Mouse (Mus musculus) lung, embryonic 15.5 days (tissue): ENCODE measurements around the gene Gm49321. TPM values are rescaled to one million over a fixed set of nuclear protein-coding genes. Genes with fewer than 3 reads are reported as not detected.
A peak's percentile ranks its signal among the peaks of the same experiment; 100 is the strongest.

Experiments
- ATAC-seq: fragments of 200-750 bp; cut with Nextera tagmentation; 2 replicates; pipeline ENCODE4 v1.8.0; 2017; ENCODE audit warnings: moderate number of reproducible peaks, borderline replicate concordance; ENCODE audit not compliant: low FRiP score, low TSS enrichment; ENCODE audit errors: extremely low read depth
- H3K27ac ChIP-seq: fragments of 300-500 bp; sonication (generic); 2 replicates; pipeline ENCODE4 v1.5.1; 2015; ENCODE audit warnings: moderate library complexity, mild to moderate bottlenecking, inconsistent platforms
- H3K27me3 ChIP-seq: fragments of 300-500 bp; sonication (generic); 2 replicates; pipeline ENCODE4 v1.6.1; 2015; ENCODE audit warnings: inconsistent platforms
- H3K36me3 ChIP-seq: fragments of 300-500 bp; sonication (generic); 2 replicates; pipeline ENCODE4 v1.6.1; 2015; ENCODE audit warnings: inconsistent platforms
- H3K4me1 ChIP-seq: fragments of 300-500 bp; sonication (generic); 2 replicates; pipeline ENCODE4 v1.6.1; 2015; ENCODE audit warnings: inconsistent platforms
- H3K4me2 ChIP-seq: fragments of 300-500 bp; sonication (generic); 2 replicates; pipeline ENCODE4 v1.6.1; 2015; ENCODE audit warnings: inconsistent platforms, mild to moderate bottlenecking, moderate library complexity
- H3K4me3 ChIP-seq: fragments of 300-500 bp; sonication (generic); 2 replicates; pipeline ENCODE4 v1.5.1; 2015; ENCODE audit warnings: mild to moderate bottlenecking, inconsistent platforms
- H3K9ac ChIP-seq: fragments of 300-500 bp; sonication (generic); 2 replicates; pipeline ENCODE4 v1.6.1; 2015; ENCODE audit warnings: inconsistent platforms
- H3K9me3 ChIP-seq: fragments of 300-500 bp; sonication (generic); 2 replicates; pipeline ENCODE4 v1.6.1; 2016; ENCODE audit warnings: inconsistent platforms
- WGBS: fragments of 180-500 bp; shearing (Covaris S2); methylation state at CpG from one replicate; pipeline ENCODE4 v1.1.7; 2015; 5-methylcytosine and 5-hydroxymethylcytosine counted together
- polyA plus RNA-seq: library from polyadenylated mRNA; unstranded; fragments of >200 nt; fragmentation: Nextera tagmentation; extraction: Ambion mirVana; gene quantifications from 2 replicates; pipeline ENCODE4 v1.2.1, GENCODE M21; 2015

The Gm49321 gene
- polyA plus RNA-seq, 1 experiment from 2014 or later: 11.7 TPM

DNA sequence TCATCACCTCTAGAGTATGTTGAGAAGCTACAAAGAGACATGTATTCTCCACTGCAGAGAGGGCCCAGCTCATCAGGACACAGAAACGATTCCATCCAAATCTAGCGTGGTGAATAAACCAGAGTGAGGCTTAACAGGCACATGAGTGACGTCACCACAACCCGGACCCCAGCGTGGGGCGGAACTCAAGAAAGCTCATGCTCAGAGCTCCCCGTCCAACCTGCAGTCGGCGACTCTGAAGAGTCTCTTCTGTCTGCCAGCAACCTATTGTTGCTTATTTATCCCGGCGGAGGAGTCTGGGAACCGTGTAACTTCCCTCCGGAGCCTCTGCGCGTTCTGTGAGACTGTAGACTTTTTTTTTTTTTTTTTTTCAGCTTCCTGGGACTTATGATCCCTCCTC lies 15.4 kb downstream of the Gm49321 start:
- Histone ChIP-seq H3K36me3 (peaks cover 5% of the 10 kb centered on the region), H3K9ac (no peak overlapping the region), H3K27ac (no peak overlapping the region), H3K4me1 (peaks cover 13% of the 10 kb centered on the region), H3K27me3 (no peaks in the 10 kb centered on the region; the same call in 1 of the 2 replicates), H3K4me3 (peak overlapping the region; percentile 37), H3K9me3 (no peaks in the 10 kb centered on the region), H3K4me2 (peak overlapping the region; percentile 61)
- peak; percentile 19; the same call in 1 of the 2 replicates for ATAC-seq
- WGBS: 5% methylated on average over 15 of the region's 15 CpGs

DNA sequence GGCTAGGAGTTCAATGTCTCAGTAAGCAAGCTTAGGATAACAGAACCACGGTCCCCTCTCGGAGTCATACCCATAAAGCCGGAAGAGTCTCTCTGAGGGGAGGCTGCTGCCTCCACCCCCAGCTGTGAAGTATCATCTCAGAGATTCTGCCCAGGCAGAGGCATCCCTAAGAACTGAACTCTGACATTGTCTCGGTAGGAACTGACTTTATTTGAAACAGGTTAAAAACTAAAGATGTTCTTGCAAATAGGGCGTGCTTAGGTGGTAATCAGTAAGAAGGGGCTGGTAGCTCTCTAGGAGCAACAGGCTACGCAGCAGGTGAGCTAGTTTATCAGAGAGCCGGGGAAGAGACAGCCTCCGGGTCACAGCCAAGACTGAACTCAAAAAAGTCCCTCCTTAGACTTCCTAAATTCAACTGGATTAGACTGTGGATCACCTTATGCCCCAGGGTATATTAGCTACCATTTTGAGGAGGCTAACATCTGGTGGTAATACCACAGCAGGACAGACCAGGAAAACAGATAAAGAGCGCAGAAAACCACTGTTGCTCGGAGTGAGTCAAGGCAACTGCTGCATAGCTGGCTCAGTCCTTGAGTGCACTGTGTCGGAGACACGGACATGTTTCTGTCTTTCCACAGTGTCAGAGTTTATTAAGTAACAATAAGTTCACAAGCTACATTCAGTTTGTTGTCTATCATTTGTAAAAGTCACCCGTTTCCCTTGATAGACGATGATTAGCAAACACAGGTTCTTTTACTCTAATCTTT lies 16.1 kb downstream of the Gm49321 start:
- Histone ChIP-seq H3K36me3 (peaks cover 4% of the 10 kb centered on the region; the same call in 1 of the 2 replicates), H3K4me2 (peak overlapping the region; percentile 61), H3K4me1 (peaks cover 13% of the 10 kb centered on the region), H3K4me3 (peak overlapping the region; percentile 37), H3K9me3 (no peaks in the 10 kb centered on the region), H3K9ac (0 out of 2 replicates have a peak overlapping the region, but pooled peaks have one; percentile 5), H3K27ac (no peak overlapping the region), H3K27me3 (no peaks in the 10 kb centered on the region; the same call in 1 of the 2 replicates)
- ATAC-seq: no peak
- WGBS: 37% methylated on average over 14 of the region's 14 CpGs

DNA sequence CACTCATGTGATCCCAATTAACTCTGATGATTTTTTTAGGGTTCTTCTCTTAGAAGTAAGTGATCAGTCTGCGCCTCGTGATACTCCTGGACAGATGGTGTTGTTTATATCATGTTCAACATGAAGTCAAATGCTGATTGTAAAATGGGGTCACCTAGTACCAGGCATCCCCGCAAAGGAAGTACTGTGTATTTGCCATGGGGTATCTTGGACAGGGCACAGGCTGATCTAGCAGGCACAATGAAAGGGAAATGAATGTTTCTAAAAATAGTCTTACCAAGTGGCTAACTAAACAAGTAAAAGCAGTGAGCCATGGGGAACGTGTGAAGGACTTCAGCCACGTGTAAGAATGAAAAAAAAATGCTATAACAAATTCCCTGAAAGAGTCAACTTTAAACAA lies 17.3 kb downstream of the Gm49321 start:
- Histone ChIP-seq H3K27me3 (no peaks in the 10 kb centered on the region; the same call in 1 of the 2 replicates), H3K36me3 (no peaks in the 10 kb centered on the region), H3K4me2 (no peak overlapping the region), H3K9ac (no peak overlapping the region), H3K4me3 (no peak overlapping the region), H3K4me1 (peaks cover 7% of the 10 kb centered on the region), H3K27ac (no peak overlapping the region), H3K9me3 (no peaks in the 10 kb centered on the region)
- 39% methylated on average over 5 of the region's 5 CpGs for WGBS
- no peak for ATAC-seq

DNA sequence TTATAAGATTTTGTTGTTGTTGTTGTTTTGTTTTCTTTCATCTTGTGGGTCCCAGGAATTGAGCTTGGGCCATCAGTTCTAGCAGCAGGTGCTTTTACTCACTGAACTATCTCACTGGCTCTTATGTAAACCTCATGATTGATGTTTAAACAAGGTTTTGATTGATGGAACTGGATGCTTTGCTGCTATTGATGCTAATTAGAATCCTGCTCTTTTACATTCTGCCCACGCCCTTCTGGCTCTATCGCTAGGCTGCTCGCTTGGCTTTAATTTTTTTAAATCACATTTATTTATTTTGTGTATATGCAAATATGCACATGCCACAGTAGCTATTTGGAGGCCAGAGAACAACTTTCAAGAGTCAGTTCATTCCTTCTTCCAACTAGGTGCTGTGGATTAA lies 20.2 kb downstream of the Gm49321 start:
- 45% methylated on average over 3 of the region's 3 CpGs for WGBS
- H3K4me2 ChIP-seq: no peak overlapping the region
- 0 out of 2 replicates have a peak, but pooled peaks cover 6% of the 10 kb centered on the region for H3K4me1 ChIP-seq

DNA sequence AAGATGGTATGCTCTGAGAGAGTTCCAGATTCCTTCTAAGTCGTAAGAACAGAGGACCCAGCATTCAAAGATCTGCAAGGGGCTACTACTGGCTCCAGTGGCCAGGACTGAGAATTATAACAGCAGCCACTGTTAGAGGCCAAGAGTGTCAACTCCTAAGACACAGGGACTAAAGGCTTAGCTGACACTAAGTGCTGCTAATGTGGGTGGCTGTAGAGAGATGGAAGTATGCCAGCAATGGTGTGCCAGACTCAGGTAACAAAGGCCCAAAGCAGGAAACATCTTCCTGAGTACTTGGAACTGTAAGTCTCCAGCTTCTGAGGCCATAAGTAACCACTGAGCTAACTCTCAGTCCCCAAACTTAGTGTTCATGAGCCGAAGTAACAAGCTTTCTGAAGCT lies 21.4 kb downstream of the Gm49321 start:
- WGBS: 85% methylated on average over 2 of the region's 2 CpGs
- Histone ChIP-seq H3K4me1 (0 out of 2 replicates have a peak, but pooled peaks cover under 1% of the 10 kb centered on the region), H3K27ac (no peak overlapping the region)

More for the DNA sequence above, 20.2 kb downstream of the Gm49321 start:
- Histone ChIP-seq H3K27ac (no peak overlapping the region), H3K36me3 (no peaks in the 10 kb centered on the region), H3K9me3 (no peaks in the 10 kb centered on the region), H3K4me3 (no peak overlapping the region), H3K27me3 (no peaks in the 10 kb centered on the region), H3K9ac (no peak overlapping the region)
- no peak for ATAC-seq

DNA sequence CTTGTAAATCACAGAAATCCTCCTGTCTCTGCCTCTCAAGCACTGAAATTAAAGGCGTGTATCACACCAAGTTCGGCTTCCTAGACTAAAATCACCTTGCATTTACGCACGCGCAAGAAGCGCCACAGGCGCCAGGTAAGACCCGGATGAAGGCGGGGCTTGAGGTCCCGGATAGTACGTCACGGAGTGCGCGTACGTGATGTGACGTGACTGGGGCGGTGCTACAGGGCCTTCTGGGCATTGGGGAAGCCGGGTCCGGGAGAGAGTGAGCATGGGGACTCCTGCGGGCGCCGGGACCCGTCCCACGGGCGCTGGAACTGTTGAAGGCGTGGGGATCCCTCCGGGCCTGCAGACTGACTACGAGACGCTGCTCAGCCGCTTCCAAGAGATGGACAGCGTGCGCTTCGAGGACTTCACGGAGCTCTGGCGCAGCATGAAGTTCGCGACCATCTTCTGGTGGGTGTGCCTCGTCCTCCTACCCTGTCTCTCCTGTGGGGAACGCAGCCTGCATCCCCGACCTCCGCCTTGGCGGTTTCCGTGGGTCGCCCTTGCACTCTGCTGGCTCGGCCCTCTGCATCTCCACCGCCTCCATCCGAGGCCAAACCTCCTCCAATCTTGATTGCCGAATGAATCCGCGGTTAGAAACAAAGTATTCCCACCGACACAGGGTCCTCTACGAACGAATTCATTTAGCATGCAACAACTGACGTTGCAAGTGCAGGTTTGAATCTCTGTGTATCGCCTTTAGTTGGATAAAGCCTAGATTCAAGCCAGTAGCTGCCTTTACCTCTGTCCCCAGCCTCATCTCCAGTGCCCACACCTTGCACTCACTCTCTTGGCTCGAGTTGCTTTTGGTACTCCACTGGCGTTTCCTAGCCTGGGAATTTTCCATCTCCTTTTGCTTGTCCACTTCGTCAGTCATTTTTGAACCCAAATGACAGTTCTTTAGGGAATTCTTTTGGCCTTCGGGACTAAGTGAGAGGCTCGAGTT lies 27.1 kb downstream of the Gm49321 start, which contains the start of gene Snapc1:
Gene Snapc1, plus strand, starts transcription at position 191 of the 991 bp plus-strand sequence.
- H3K4me1 ChIP-seq: peaks cover 7% of the 10 kb centered on the region
- peak within 1 kb of the TSS; percentile 78 for H3K4me2 ChIP-seq
- ATAC-seq: peak; percentile 100
- H3K36me3 ChIP-seq: peaks cover 19% of the 10 kb centered on the region
- peak within 1 kb of the TSS; percentile 79 for H3K4me3 ChIP-seq
- H3K27ac ChIP-seq: peak within 1 kb of the TSS; percentile 58
- H3K9me3 ChIP-seq: no peaks in the 10 kb centered on the region
- H3K9ac ChIP-seq: peak within 1 kb of the TSS; percentile 80
- under 1% methylated on average over 60 of the region's 60 CpGs for WGBS
- no peaks in the 10 kb centered on the region for H3K27me3 ChIP-seq

More for the DNA sequence above, 21.4 kb downstream of the Gm49321 start:
- no peak overlapping the region for H3K4me3 ChIP-seq
- no peak overlapping the region for H3K4me2 ChIP-seq
- no peak overlapping the region for H3K9ac ChIP-seq
- ATAC-seq: no peak
- no peaks in the 10 kb centered on the region for H3K27me3 ChIP-seq
- no peaks in the 10 kb centered on the region for H3K36me3 ChIP-seq
- H3K9me3 ChIP-seq: no peaks in the 10 kb centered on the region

DNA sequence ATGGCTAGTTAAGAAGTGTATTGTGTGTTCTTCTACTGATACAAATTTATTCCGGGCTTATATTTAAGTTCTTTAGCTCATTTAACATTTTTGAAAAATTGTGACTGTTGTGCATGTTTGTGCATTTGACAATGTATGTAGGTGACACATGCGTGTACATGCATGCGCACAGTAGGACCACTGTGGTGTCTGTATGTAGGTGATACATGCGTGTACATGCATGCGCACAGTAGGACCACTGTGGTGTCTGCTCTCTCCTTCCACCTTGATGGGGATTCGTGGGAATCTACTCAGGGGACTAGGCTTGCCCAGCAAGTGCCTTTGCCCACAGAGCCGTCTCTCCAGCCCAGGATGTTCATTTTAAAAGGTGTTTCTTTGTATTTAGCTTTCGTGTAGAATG lies 31.7 kb downstream of the Gm49321 start:
- no peaks in the 10 kb centered on the region for H3K27me3 ChIP-seq
- H3K4me3 ChIP-seq: no peak overlapping the region
- no peak overlapping the region for H3K4me2 ChIP-seq
- H3K9ac ChIP-seq: no peak overlapping the region
- no peak for ATAC-seq
- H3K27ac ChIP-seq: no peak overlapping the region
- 95% methylated on average over 8 of the region's 8 CpGs for WGBS
- H3K4me1 ChIP-seq: peaks cover 7% of the 10 kb centered on the region
- H3K9me3 ChIP-seq: 0 out of 2 replicates have a peak, but pooled peaks cover 3% of the 10 kb centered on the region
- H3K36me3 ChIP-seq: peaks cover 57% of the 10 kb centered on the region

DNA sequence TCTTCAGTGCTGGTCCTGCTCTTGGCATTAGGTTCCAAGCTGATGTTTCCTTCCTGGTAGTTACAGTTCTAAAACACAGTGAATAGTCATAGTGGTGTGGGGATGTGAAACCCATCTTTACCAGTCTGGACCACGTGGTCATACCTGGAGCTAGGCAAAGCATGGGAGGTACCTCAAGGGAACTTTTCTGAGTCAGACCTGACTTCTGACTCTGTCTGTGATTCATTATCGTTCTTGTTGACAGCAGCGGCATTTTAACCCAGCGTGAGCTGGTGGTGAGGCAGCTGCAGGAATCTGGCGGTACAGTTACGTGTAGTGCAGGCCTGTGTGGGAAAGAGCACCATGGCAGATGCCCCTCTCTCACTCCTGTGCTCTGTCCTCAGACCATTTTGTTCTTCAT lies 37.1 kb downstream of the Gm49321 start:
- H3K9ac ChIP-seq: no peak overlapping the region
- no peak overlapping the region for H3K4me2 ChIP-seq
- H3K27me3 ChIP-seq: no peaks in the 10 kb centered on the region
- H3K27ac ChIP-seq: no peak overlapping the region
- ATAC-seq: no peak
- H3K36me3 ChIP-seq: peaks cover 83% of the 10 kb centered on the region
- no peaks in the 10 kb centered on the region for H3K4me1 ChIP-seq
- 0 out of 2 replicates have a peak, but pooled peaks cover 3% of the 10 kb centered on the region for H3K9me3 ChIP-seq
- WGBS: 88% methylated on average over 6 of the region's 6 CpGs
- H3K4me3 ChIP-seq: no peak overlapping the region

DNA sequence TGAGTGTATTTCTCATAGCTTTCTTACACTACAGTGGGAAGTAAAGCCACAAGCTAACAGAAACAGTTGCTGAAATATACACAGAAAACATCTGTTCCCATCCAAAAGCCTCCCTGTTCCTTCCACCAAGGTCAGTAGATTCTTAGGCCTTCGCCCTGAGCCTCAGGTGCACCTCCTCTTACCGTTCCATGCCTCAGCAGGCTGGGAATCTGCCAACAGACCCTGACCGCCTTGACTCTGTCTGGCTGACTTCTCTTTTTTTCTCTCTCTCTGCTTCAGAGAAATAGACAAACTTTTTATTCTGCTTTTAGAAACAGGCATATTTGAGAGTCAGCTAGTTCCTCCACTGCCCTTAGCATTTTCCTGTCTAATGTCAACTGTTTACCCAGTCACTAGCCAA lies 40.7 kb downstream of the Gm49321 start:
- 79% methylated on average over 3 of the region's 3 CpGs for WGBS
- ATAC-seq: no peak
- Histone ChIP-seq H3K9ac (no peak overlapping the region), H3K36me3 (peaks cover 66% of the 10 kb centered on the region), H3K4me1 (0 out of 2 replicates have a peak, but pooled peaks cover 6% of the 10 kb centered on the region), H3K9me3 (no peaks in the 10 kb centered on the region), H3K27me3 (no peaks in the 10 kb centered on the region), H3K4me2 (no peak overlapping the region), H3K4me3 (no peak overlapping the region), H3K27ac (no peak overlapping the region)

DNA sequence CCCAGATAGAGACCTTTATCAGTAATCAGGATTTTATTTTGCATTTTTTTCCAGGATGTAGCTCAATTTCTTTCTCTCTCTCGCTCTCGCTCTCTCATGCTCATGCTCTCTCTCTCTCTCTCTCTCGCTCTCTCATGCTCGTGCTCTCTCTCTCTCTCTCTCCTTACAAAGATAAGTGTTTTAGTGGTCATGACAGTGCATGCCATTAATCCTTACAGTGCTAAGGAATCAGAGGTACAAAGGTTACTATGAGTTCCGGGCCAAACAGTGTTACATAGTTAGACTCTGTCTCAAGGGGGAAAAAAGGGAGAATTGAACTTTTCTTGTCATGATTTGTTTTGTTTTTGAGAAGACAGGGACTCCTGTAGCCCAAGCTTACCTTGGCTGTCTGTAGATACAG lies 42.2 kb downstream of the Gm49321 start:
- Histone ChIP-seq H3K4me3 (no peak overlapping the region), H3K4me1 (0 out of 2 replicates have a peak, but pooled peaks cover 6% of the 10 kb centered on the region), H3K36me3 (peaks cover 69% of the 10 kb centered on the region), H3K9me3 (no peaks in the 10 kb centered on the region), H3K27me3 (no peaks in the 10 kb centered on the region), H3K9ac (no peak overlapping the region), H3K4me2 (no peak overlapping the region), H3K27ac (no peak overlapping the region)
- no peak for ATAC-seq
- 83% methylated on average over 5 of the region's 5 CpGs for WGBS

DNA sequence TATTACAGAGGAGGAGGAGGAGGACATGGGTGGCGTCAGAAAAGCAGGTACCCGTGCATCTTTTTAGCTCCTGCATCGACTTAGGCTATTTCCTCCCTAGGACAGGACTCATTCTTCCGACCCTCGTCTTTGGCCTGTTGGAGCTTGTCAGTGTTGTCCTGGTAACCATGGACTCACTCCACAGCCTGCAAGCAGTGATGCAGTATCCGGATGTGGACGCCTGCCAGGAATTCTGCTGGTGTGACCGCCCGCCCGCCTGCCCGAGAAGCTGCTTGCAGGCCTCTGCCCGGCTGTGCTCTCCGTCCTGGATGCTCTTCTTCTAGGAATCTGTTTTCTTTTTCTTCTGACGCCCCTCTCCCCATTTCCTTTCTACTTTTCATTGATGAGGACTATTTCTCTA lies 45.1 kb downstream of the Gm49321 start:
- H3K4me1 ChIP-seq: 0 out of 2 replicates have a peak, but pooled peaks cover 6% of the 10 kb centered on the region
- H3K4me3 ChIP-seq: no peak overlapping the region
- H3K9ac ChIP-seq: no peak overlapping the region
- H3K4me2 ChIP-seq: no peak overlapping the region
- peak; percentile 93 for ATAC-seq
- H3K36me3 ChIP-seq: peaks cover 61% of the 10 kb centered on the region
- no peak overlapping the region for H3K27ac ChIP-seq
- H3K27me3 ChIP-seq: no peaks in the 10 kb centered on the region
- no peaks in the 10 kb centered on the region for H3K9me3 ChIP-seq
- WGBS: 53% methylated on average over 14 of the region's 14 CpGs
